Comparison of ENCODE assay signal across 12 mouse cellular contexts in the genomic region with DNA sequence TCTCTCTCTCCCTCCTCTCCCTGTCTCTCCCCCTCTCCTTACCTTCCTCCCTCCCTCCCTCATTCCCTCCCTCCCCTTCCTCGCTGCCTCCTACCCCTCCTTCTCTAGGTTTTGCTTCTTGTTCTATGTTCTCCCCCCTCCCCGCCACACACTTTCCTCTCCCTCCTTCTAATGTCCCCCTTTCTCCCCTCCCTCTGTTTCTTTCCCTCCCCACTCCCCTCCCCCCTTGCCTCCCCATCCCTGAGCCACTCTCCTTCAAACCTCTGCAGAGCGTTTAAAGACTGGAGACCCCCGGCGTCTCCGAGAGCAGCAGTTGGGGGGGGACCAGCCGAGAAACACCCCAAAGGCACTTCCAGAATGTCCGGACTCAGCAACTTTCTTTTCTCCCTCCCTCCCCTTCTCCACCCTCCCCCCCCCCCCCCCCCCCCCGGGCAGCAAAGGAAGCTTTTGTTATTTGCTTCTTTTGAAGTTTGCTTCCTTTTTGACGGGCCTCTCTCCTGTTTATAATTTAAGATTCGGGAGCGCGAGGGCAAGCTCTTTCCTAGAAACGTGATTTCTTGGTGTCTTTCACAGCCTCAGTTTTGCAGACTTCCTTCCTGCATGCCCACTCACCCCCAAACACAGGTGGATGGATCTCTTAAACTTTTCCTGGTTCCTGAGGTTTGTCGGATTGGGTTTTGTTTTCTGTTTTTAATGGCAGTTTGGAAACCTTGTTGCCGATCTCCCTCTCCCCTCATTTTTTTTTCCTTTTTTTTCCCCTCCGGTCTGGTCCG. TPM values are rescaled to one million over a fixed set of nuclear protein-coding genes. Genes with fewer than 3 reads are reported as not detected.
DNase-seq lines count a peak whose midpoint lies in the region; ATAC-seq lines count a peak whose summit lies in the region.
"Had no signal": no experiment of that assay in that cellular context is flagged by ENCODE, and none has a peak within 500 bp of the region (broad histone marks: within the 10 kb centered on the region; RNA-seq: fewer than 3 reads in every experiment).

No protein-coding gene starts in this region.

- 1% methylated on average over 18 of the region's 18 CpGs for WGBS in hindbrain, embryonic 13.5 days
- 1% methylated on average over 18 of the region's 18 CpGs for WGBS in neural tube, embryonic 12.5 days

- H3K27me3 ChIP-seq in hindbrain, embryonic 13.5 days: peaks cover 81% of the 10 kb centered on the region
- peaks cover 44% of the 10 kb centered on the region for H3K27me3 ChIP-seq in neural tube, embryonic 12.5 days (replicated peaks)

- H3K27ac ChIP-seq in hindbrain, embryonic 13.5 days: peak overlapping the region; percentile 92
- peak overlapping the region; percentile 75; the same call in 1 of the 2 replicates for H3K27ac ChIP-seq in neural tube, embryonic 12.5 days

- peak; percentile 34 for ATAC-seq in hindbrain, embryonic 13.5 days (ENCODE audit: low FRiP score)
- ATAC-seq in neural tube, embryonic 12.5 days (ENCODE audit: low FRiP score, low read depth): peak; percentile 30

- DNase-seq in cerebellum, adult 18-20 months: peak; percentile 56 to 72
- DNase-seq in embryo, embryonic 11 days: peak; percentile 64
- no peak for DNase-seq in spleen, postnatal 14 days (ENCODE audit: low spot score in 2 of 2)
- no peak for DNase-seq in layer of hippocampus, postnatal 25 days (ENCODE audit: extremely low spot score in 1 of 2, low spot score in 1 of 2)
- no peak for DNase-seq in thymus, adult 18-20 months
- DNase-seq in thymus, postnatal 0 days (ENCODE audit: low spot score): no peak

- H3K9me3 ChIP-seq in hindbrain, embryonic 13.5 days: no peaks in the 10 kb centered on the region
- H3K9me3 ChIP-seq in neural tube, embryonic 12.5 days: no peaks in the 10 kb centered on the region

- peaks cover 6% of the 10 kb centered on the region; the same call in 1 of the 2 replicates for H3K4me1 ChIP-seq in hindbrain, embryonic 13.5 days (replicated peaks)
- H3K4me1 ChIP-seq in neural tube, embryonic 12.5 days: no peaks in the 10 kb centered on the region; the same call in 1 of the 2 replicates

- peak overlapping the region; percentile 71 for H3K4me3 ChIP-seq in hindbrain, embryonic 13.5 days
- peak overlapping the region; percentile 82 for H3K4me3 ChIP-seq in neural tube, embryonic 12.5 days

- peak overlapping the region; percentile 51 for H3K4me2 ChIP-seq in hindbrain, embryonic 13.5 days
- peak overlapping the region; percentile 60 for H3K4me2 ChIP-seq in neural tube, embryonic 12.5 days (replicated peaks)
- H3K4me2 ChIP-seq: lung, embryonic 14.5 days had no signal

- H3K9ac ChIP-seq in hindbrain, embryonic 13.5 days: peak overlapping the region; percentile 73
- H3K9ac ChIP-seq in neural tube, embryonic 12.5 days: peak overlapping the region; percentile 57
- H3K9ac ChIP-seq: lung, embryonic 14.5 days had no signal

- H3K36me3 ChIP-seq in hindbrain, embryonic 13.5 days: no peaks in the 10 kb centered on the region
- H3K36me3 ChIP-seq in neural tube, embryonic 12.5 days: peaks cover 12% of the 10 kb centered on the region; the same call in 1 of the 2 replicates

RNA-seq across cellular contexts. Expression of gene Zic1, which starts 0.8 kb away (rescaled TPM):
- 13.7 and 21.3 TPM in 2 replicates for polyA plus RNA-seq in hindbrain, embryonic 13.5 days (2015; fragmentation: Nextera tagmentation; extraction: Ambion mirVana)
- 19.0 and 19.9 TPM in 2 replicates for polyA plus RNA-seq in neural tube, embryonic 12.5 days (2016; fragmentation: Nextera tagmentation; extraction: Ambion mirVana)
- total RNA-seq in layer of hippocampus, postnatal 25 days (2021): 10 to 100 TPM; 10.1 to 13.2 TPM
- polyA plus RNA-seq in thymus, postnatal 0 days (2015; fragmentation: Nextera tagmentation; extraction: Ambion mirVana): not detected in 2 replicates
- polyA plus RNA-seq: gonadal fat pad, adult 2 months; intestine, embryonic 14.5 days; lung, embryonic 14.5 days; stomach, embryonic 16.5 days had no signal

RNA-seq across cellular contexts. Expression of gene Zic4, which starts 4.2 kb away (rescaled TPM):
- 42.7 and 58.2 TPM in 2 replicates for polyA plus RNA-seq in hindbrain, embryonic 13.5 days (2015; fragmentation: Nextera tagmentation; extraction: Ambion mirVana)
- polyA plus RNA-seq in neural tube, embryonic 12.5 days (2016; fragmentation: Nextera tagmentation; extraction: Ambion mirVana): 62.8 and 66.6 TPM in 2 replicates
- total RNA-seq in layer of hippocampus, postnatal 25 days (2021): 1 to 10 TPM; 2.0 to 2.1 TPM
- not detected in 2 replicates for polyA plus RNA-seq in thymus, postnatal 0 days (2015; fragmentation: Nextera tagmentation; extraction: Ambion mirVana)
- polyA plus RNA-seq: gonadal fat pad, adult 2 months; intestine, embryonic 14.5 days; lung, embryonic 14.5 days; stomach, embryonic 16.5 days had no signal

Comparison
In these comparisons a context has a peak if more than half of its experiments do, and no peak if none do; other contexts are left out.
1. DNase-seq: peak in cerebellum, adult 18-20 months (2 of 2) and embryo, embryonic 11 days (single experiment); none in spleen, postnatal 14 days (0 of 2), layer of hippocampus, postnatal 25 days (0 of 2), thymus, adult 18-20 months (0 of 2) and thymus, postnatal 0 days (single experiment).
2. RNA of gene Zic1, which starts 0.8 kb away (polyA plus RNA-seq): 13.7 to 21.3 TPM in hindbrain, embryonic 13.5 days and 19.0 to 19.9 TPM in neural tube, embryonic 12.5 days; not detected in thymus, postnatal 0 days; every median in the first group is over 10 times any median in the second.
3. RNA of gene Zic4, which starts 4.2 kb away (polyA plus RNA-seq): 62.8 to 66.6 TPM in neural tube, embryonic 12.5 days and 42.7 to 58.2 TPM in hindbrain, embryonic 13.5 days; not detected in thymus, postnatal 0 days; every median in the first group is over 10 times any median in the second.